Mouse (Mus musculus) adrenal gland, postnatal 10 days (tissue): Measurements from ENCODE around the gene Mcoln3. TPM values are rescaled to one million over a fixed set of nuclear protein-coding genes. Genes with fewer than 3 reads are reported as not detected.

Experiments
- DNase-seq: peaks from one replicate; pipeline ENCODE4 v3.0.0; 2021; ENCODE audit warnings: mixed read lengths
- total RNA-seq, 2 experiments: library from RNA; stranded (reverse); gene quantifications; 2 replicates each; pipeline ENCODE4 v1.2.3; 2021

Gene Mcoln3
- total RNA-seq, 2 experiments from 2014 or later: 0.55 to 0.90 TPM

DNA sequence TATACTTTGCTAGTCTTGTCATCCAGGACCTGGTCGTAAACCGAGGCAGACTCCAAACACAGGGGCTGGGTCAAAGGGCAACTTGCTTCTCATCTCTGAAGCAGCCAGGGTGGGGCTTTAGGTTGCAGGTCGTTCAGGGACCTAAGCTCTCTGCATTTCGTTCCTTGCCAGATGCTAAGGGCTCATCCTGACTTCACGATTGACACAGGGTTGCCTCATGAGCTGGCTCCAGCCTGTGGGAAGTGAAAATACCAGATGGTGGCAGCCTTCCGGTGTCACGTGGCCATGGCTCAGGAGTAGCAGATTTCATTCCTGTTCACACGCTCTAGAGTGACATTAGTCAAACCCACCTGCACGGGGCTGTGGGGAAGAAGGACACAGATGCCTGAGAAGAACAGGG is 17.6 kb downstream of the Mcoln3 start:
- no peak for DNase-seq

DNA sequence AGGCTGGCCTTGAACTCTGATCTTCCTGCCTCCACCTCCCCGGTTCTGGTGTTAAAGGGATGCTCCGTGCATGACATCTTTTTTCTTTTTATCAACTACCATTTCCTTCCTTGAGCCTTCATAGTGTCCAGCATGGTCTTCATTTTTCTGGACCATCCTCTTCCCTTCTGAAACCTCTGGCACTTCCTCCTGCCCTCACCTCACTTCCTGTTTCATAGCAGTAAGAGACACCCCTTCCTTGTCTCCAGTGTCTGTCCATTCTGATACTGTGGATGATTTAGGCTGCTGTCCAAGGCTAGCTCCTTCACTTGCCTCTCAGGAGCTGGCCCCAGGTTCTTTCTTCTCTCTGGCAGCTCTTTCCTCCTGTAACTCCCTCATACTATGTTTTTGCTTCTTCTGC is 18.2 kb downstream of the Mcoln3 start:
- no peak for DNase-seq

DNA sequence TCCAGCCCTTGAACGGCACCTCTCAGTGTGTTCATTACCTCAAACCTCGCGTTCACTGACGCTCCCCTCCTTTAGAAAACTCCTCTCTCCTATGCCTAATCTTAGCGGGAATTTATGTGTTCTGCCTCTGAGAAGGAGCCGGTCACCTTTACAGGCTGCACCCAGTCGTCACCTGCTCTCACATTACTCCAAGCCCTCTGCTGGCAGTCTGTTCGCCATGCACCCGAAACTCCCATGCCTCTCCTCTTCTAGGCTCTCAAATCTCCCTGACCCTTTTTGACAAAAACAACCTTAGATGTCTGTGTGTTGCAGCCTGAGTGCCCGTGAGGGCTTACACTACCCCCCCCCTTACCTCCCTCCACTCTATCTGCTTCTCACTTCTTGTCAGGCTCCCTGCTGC is 19.2 kb downstream of the Mcoln3 start:
- no peak for DNase-seq

DNA sequence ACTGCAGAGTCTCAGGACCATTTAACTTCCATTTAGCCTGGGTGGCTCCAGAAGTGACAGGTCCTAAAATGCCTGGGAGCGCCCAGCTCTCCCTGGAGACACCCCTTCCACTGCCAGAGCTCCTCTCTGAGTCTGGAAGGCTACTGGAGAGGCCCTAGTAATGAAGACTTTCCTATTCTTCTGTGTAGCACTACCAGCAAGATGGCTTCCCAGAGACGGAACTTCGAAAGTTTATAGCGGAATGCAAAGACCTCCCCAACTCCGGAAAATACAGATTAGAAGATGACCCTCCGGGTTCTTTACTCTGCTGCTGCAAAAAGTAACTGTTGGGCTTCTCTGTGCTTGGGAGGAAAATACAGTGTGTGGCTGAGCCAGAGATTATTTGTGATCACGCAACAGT is 23.0 kb downstream of the Mcoln3 start:
- DNase-seq: no peak

DNA sequence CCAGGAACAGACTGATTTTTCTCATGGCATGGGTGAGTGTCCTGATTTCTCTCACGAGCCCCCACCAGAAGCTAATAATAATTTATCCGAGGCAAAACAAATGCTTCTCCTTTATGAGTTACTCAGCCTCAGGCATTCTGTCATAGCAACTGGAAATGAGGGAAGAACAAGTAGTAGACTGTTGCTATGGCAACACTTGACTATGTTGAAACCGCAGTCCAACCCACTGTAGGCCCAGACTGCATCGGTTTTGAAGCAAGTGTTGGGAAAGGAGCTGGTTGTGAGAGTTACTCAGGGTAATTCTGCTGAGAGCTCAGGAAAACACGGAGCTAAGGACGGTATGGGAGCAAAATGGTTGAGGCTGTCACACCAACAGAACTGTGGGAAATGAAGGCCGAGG is 25.3 kb downstream of the Mcoln3 start:
- no peak for DNase-seq

DNA sequence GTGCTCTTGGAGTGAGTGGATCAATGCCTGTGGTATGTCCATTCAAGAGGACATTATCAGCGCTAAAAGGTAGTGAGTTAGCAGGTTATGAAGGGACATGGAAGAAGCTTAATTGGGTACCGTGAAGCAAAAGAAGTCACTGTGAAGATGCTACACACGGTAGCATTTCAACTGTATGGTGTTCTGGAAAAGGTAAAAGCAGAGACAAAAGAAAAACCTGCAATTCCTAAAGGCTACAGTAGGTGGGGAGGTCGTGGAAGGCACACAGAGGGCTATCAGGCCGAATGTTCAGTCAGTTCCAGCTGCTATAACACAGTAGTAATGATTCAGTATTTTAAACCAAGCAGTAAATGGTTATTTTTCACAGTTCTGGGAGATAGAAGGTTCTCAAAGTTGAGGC is 28.3 kb downstream of the Mcoln3 start:
- DNase-seq: no peak

DNA sequence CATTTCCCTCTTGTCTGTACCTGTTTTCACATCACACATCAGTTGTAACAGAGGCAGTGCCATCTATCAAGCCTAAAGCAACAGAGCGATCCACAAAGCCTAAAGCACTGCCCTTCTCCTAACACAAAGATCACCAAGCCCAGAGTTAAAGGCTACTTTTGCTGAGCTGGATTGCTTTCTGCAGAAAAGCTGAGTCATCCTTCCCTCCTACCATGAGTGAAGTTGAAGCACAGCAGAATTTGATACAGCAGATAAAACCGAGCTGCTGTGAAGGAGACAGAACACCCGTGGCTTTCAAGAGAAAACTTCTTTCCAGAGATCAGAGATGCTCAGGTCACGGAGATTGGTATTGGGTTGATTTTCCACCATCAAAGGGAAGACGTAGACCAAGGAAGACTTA is 28.9 kb downstream of the Mcoln3 start:
- DNase-seq: no peak

DNA sequence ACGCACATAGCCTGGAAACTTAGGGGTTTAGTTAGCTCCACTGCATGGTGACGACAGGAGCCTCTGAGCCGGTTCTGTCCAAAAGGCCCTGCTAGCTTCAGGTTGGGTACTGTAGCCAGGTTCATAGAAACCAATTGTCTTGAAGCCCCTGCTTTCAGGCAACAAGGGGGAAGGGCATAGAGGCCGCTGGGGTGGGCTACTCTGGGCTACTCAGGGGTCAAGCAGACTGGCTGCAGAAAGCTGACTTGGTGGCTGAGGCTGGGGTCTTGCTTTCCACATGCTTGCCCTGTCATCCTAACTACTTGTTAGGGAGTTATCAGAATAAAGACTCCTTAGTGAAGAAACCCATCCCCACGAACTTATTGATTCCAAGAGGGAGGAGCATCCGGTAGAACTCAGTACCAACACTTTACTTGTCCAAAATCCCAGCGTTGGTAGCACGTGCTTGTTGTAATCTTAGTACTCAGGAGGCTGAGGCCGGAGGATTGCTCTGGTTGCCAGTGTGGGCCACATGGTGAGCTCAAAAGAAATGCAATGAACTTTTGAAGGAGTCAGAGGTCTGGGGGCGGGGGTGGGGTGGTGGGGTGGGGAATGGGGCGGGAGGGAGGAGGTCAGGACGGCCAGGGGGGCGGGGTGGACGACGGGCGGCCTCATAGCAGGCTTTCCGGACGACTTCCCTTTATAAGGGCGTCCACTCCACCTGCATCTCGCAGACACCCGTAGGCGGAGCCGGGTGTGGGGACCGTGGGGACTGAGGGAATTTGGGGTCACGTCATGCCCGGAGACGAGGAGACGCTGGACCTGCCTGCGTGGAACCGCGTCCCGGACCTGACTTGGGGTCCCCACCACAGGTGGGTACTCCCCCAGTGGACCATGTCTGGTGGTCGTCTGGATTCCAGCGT is 32.2 kb downstream of the Mcoln3 start, which contains the start of gene Mcoln2:
Mcoln2 (plus strand) TSS at position 678 of the 902 bp plus-strand sequence.
- no peak for DNase-seq

DNA sequence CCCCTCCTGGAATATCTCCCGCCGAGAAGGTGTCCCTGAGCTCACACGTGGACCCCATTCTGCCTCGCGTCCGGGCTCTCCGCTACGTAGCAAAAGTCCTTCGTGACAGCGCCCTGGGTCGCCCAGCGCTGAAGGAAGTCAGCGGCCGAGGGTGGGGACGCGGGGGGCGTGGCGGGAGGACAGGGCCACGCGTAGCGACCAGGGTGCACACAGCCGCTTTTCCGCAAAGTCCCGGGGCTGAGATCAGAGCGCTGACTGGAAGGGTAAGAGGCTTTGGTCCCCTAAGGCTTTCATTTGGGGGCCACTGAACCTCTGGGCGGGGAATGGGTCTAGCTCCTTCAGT is 32.8 kb downstream of the Mcoln3 start:
- peak; percentile 65 for DNase-seq

DNA sequence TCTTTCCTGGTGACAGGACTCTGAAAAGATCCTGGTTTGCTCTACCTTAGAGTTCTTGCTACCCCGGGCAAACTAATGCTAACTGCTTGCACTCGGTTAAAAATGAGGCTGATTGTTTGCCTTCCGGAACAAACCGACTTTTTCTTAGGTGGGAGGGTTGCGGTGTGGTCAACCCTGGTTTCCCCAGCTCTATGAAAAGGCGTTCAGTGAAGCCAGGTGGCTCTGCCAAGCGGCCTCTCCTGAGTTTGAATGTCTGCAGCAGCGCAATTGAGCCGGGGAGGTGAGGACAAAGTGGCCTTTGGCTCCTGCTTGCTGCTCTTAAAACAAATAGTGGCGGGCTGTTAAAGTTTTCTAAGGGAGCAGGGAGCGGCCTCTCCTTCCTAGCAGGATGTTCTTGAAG is 33.3 kb downstream of the Mcoln3 start:
- DNase-seq: peak; percentile 7

DNA sequence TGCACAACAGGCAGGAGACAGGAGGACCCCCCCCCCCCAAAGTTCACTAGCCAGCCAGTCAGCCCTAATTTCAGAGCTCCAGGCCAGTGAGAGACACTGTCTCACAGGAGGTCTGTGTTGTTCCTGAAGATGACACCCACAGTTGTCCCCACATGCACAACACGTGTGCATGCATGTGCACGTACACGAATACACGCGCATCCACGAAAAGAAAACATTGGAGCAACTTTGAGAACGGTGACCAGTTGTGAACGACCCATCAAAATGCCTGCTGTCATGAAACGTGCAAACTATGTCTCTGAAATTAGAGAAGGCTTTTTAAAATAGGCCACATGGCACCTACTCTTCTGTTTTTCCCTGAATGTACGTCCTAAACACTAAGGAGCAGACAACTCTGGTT is 34.1 kb downstream of the Mcoln3 start:
- no peak for DNase-seq

DNA sequence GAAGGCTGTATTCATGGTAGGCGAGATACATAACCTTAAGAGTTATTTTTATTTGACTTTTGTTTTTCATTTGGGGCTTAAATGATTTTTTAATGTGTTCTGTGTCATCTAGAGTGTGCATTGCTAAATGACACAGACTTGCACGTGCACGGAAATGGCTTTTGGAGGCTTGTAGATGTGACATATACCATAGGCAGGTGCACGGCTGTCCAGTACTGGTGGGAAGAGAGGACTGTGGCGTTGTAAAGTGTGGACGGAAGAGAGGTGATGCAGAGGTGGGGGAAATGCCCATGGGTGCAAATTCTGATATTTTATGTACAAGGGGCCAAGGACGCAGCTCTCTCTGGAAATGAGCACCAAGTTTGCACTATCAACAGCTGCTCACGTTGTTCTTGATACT is 34.5 kb downstream of the Mcoln3 start:
- no peak for DNase-seq

DNA sequence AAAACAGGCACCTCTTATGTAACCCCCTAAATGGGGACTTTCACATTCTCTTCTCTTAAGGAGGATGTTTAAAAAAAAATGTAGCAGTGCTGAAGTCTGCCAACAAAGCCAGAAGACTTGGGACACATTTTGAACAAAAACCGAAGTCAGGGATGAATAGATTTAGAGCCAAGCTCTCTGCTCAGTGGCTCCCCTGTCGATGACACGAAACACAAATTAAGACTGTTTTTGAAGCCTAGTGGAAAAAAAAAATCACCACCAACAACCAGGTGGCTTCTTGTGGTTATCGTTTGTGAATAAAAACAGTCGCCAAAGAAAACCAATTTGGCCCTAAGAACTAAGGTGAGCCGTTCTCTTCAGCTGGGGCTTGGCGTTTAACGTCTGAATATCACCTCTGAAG is 35.1 kb downstream of the Mcoln3 start:
- no peak for DNase-seq

DNA sequence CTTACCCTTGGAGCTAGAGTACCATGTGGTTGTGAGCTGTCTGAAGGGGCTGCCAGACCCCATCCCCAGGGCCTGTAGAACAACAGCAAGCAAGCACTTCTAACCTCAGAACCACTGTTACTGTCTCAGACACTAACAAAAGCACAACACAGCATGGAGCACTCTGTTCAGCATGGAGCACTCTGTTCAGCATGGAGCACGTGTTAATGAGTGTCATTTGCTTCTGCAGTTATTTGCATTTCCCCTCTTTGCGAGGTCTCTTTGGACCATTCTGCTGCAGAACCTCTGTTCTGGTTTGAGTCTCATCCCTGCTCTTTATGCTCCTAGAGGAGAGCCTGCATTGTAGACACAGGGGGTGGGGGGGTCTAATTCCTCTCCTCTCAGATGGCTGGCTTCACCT is 35.7 kb downstream of the Mcoln3 start:
- no peak for DNase-seq

DNA sequence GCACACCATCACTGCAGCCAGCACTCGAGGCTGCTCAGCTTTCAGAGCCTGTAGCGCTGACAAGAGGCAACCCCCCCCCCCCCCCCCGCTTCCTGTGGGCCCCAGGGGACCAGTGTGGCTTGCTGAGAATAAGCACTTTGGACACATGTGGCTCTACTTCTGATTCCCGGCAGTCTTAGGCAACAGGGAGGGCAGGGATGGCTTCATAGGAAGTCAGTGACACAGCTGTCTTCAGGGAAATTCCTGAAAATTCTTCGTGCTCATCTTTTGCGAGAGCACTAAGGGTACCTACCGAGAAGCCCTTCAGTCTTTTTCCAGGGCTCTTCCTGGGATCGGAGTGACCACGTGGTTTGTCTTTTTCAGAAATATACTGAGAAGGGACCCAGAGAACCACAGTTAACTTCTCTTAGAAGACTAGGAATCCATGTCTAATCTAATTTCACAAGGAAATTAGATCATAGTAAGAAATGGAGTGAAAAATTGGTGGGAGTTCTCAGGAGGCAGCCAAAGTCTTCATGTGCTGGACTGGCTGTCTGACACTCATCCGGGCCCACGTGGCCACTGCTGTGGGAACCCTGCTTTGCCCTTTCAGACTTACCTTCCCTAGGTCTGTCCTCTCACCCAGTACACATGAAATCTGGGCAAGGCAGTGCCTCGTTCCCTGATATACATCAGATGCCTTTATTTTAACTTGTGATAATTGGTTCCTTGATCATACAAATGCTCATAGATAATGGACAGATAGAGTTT is 36.8 kb downstream of the Mcoln3 start:
- DNase-seq: no peak

DNA sequence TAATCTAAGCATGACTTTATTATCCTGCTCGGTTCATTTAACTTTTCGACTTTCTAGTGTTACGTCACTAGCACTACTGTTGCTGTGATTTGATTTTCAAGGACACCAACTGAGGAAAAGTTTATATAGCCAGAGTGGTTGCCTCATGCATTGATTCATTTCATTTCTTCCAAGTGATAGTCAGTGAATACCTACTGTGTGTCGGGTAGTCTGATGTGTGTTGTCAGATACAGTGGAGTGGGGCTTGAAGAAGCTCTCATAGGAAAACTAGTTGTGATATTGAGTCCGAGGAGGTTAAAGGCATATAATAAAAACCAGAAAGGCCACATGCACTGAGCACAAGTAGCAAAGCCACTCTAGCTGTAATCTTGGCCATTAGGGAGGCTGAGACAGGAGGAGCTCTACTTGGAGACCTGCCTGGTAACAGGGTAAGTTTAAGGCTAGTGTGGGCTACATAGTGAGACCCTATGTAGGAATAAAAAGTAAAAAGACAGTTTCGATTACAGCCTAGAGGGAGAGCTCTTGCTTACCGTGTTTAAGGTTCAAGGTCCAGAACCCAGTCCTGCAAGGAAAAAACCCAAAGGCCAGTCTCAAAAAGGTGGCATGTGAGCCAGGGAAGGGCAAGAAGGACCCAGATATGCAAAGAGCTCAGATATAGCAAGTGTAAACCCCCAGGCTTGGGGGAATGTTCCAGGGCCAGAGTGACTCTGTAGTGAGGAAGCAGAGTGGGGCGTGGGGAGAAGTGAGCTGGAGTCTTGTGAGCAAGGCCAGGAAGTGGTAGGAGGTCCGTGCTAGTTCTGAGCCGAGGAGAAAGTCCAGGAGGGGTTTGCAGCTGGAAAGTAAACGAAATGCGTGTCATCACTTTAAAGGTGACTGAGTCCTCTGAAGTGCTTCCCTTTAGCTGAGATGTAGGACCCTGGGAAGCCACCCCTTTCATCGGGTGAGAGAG is 38.7 kb downstream of the Mcoln3 start:
- no peak for DNase-seq

DNA sequence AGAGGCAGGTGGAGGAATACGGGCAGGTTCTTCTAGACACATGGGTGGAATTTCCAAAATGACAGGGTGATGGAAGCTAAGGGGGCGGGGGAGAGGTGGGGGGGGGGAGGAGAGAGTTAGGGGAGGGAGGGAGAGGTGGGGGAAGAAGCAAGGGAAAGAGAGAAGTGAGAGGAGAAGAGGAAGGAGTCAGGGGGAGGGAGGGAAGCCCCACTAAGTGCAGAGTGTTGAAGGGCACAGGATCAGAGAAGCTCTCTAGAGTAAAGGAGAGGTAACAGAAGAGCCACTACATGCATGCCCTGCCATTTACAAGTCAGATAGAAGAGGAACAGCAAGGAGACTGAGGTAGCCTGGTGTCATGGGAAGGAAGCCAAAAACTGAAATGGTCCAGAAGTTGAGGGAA is 39.6 kb downstream of the Mcoln3 start:
- no peak for DNase-seq

DNA sequence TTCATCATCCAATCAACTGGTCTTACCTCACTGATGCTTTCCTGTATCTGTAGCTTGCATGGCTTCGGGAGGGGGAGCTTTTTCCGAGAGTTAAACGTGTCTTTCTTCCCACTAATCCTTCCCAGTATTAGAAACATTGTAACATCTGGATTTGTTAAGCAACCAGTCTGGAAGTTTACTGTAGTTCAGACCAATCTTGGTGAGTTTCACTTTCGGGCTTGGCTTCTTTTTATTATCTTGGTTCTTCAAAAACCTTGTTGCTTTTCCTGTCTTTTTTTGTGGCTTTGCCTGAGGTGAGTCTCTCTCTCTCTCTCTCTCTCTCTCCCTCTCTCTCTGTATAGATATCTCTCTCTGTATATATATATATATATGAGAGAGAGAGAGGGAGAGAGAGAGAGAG is 40.8 kb downstream of the Mcoln3 start:
- no peak for DNase-seq

DNA sequence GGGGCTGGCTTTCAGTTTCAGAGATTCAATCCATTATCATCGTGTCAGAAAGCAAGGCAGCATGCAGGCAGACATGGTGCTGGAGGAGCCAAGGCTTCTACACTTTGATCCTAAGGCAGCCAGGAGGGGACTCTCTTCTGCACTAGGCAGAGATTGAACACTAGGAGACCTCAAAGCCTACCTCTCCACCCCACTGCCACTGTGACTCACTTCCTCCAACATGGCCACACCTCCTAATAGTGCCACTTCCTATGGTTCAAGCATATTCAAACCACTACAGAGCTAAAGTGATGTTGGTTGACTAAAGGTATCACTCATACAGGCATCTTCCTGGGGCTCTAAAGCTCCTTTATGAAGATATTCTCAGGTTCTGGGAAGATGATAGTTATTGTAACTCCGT is 42.1 kb downstream of the Mcoln3 start:
- DNase-seq: no peak

DNA sequence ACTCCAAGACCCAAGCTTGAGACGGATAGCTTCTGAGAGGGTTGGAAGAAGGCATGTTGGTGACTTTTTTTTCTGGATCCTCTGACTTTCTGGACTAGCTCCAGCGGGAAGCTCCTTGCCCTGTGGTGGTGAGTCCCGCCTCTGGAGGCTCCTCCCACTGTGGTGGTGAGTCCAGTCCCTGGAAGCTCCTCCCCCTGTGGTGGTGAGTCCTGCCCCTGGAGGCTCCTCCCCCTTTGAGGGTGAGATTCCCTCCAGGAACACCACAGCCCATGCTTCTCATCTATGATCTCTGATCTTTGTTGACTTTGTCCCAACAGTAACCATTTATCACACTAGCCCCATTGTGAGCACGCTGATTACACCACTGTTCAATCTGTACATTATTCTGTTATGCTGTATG is 44.9 kb downstream of the Mcoln3 start:
- DNase-seq: no peak

DNA sequence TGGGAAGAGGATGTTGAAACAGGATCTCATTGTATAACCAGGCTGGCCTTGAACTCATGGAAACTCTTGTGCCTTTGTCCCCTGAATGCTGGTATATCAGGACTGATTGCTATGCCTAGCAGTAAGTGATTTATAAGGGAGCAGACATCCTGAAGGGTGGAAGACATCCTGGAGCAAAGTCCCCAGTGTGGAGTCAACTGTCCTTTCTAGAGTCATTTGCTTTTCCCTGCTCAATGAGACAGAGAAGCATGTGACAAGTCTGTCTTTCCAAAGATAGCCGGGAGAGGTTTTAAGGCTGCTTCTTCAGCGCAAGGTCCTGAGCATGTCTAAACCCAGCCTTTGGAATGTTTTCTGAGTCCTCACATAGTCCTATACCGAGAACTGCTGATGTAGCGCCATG is 52.1 kb downstream of the Mcoln3 start:
- no peak for DNase-seq

DNA sequence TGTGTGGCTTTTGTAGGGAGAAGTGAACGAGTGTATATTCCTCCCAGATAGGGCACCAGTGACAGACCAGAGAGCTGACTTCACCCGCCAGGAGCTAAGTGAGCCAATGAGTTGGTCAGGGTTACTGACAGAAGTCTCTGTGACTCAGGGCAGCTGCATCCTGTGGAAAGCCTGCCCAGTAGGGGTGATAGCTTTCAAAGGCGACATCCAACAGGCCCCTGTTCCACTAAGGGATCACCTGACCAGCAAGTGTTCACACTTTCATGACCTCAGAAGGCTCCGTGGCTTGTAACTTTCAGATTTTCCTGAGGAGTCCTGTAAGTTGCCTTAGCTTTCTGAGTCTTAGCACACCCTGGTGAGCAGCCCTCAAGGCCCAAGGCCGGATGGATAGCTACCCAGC is 55.8 kb downstream of the Mcoln3 start:
- DNase-seq: no peak

DNA sequence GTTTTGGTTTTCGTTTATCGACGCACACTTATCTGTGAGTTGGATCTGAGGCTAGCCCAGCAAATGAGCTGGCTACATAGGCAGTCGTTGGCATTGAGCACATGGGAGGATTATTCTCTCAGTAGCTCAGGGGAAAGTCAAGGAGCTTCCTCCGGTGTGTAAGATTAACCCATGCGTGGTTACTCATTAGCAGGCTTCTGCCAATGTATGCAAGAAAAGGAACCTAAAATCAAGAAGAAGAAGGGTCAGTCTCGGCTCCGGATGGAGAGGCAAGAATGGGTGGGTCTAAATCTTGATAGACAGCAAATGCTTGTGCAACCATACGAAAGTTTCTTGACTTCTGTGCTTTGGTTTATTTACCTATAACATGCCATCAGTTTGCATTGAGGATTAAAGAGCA is 57.0 kb downstream of the Mcoln3 start:
- no peak for DNase-seq
